Mouse (Mus musculus) liver, embryonic 14.5 days (tissue): ENCODE measurements around the gene Tpgs1.

Experiments
- CTCF ChIP-seq: IDR thresholded peaks from 2 replicates; pipeline ENCODE4 v1.5.1; 2016; ENCODE audit warnings: antibody characterized with exemption, low read depth, control low read depth
- EP300 ChIP-seq: IDR thresholded peaks from 2 replicates; pipeline ENCODE4 v1.6.1; 2016; ENCODE audit warnings: antibody characterized with exemption, low read depth

GRCm38 (mm10) chr10:79686691-79687090 lies 17.5 kb downstream of the Tpgs1 start:
- no peak for TF ChIP-seq CTCF
- TF ChIP-seq EP300, result no peak
